Mouse (Mus musculus) lung, postnatal 36 days (tissue): ENCODE data around the gene Timp3.

Experiments
- DNase-seq: peaks from one replicate; pipeline ENCODE4 v3.0.0; 2022; ENCODE audit warnings: mixed read lengths

The Timp3 gene

GRCm38 (mm10) chr10:86389357-86389756, 89.2 kb downstream of the Timp3 start:
- no peak for DNase-seq

GRCm38 (mm10) chr10:86389913-86390312, 89.7 kb downstream of the Timp3 start:
- peak; percentile 49 for DNase-seq

GRCm38 (mm10) chr10:86392399-86392798, 92.2 kb downstream of the Timp3 start:
- DNase-seq = no peak

- no peak for DNase-seq
Measured at GRCm38 (mm10) chr10:86397577-86398346, 97.6 kb downstream of the Timp3 start.

- no peak for DNase-seq
Measured at GRCm38 (mm10) chr10:86398347-86398720, 98.2 kb downstream of the Timp3 start.
